Mouse (Mus musculus) forebrain, embryonic 16.5 days (tissue): Measurements from ENCODE around the gene Myo15b. TPM values are rescaled to one million over a fixed set of nuclear protein-coding genes. Genes with fewer than 3 reads are reported as not detected.

ENCODE experiments used
- ATAC-seq: fragments of 200-750 bp; cut with Nextera tagmentation; 2 replicates; pipeline ENCODE4 v1.8.0; 2017; ENCODE audit warnings: mild to moderate bottlenecking, moderate library complexity
- H3K27ac ChIP-seq: fragments of 300-500 bp; sonication (generic); 2 replicates; pipeline ENCODE4 v1.5.1; 2014; ENCODE audit warnings: low read length, control low read depth
- H3K27me3 ChIP-seq: fragments of 300-500 bp; sonication (generic); replicated peaks from 2 replicates; pipeline ENCODE4 v1.6.1; 2014; ENCODE audit warnings: low read length; ENCODE audit not compliant: control insufficient read depth, insufficient read depth
- H3K36me3 ChIP-seq: fragments of 300-500 bp; sonication (generic); 2 replicates; pipeline ENCODE4 v1.6.1; 2014; ENCODE audit not compliant: control insufficient read depth, insufficient read depth
- H3K4me1 ChIP-seq: fragments of 300-500 bp; sonication (generic); replicated peaks from 2 replicates; pipeline ENCODE4 v1.6.1; 2014; ENCODE audit warnings: low read length; ENCODE audit not compliant: control insufficient read depth, insufficient read depth
- H3K4me2 ChIP-seq: fragments of 300-500 bp; sonication (generic); 2 replicates; pipeline ENCODE4 v1.6.1; 2014; ENCODE audit warnings: mild to moderate bottlenecking, low read length, control low read depth
- H3K4me3 ChIP-seq: fragments of 300-500 bp; sonication (generic); replicated peaks from 2 replicates; pipeline ENCODE4 v1.5.1; 2014; ENCODE audit warnings: mild to moderate bottlenecking, low read length, control low read depth
- H3K9ac ChIP-seq: fragments of 300-500 bp; sonication (generic); replicated peaks from 2 replicates; pipeline ENCODE4 v1.6.1; 2014; ENCODE audit warnings: low read depth, low read length, control low read depth
- H3K9me3 ChIP-seq: fragments of 300-500 bp; sonication (generic); 2 replicates; pipeline ENCODE4 v1.6.1; 2016; ENCODE audit warnings: low read length; ENCODE audit not compliant: control insufficient read depth
- WGBS: fragments of 180-500 bp; shearing (Covaris S2); extraction: QIAGEN DNeasy Blood & Tissue Kit; methylation state at CpG from one replicate; pipeline ENCODE4 v1.1.7; 2014; 5-methylcytosine and 5-hydroxymethylcytosine counted together
- polyA plus RNA-seq: library from polyadenylated mRNA; unstranded; fragments of >200 nt; fragmentation: Nextera tagmentation; extraction: Ambion mirVana; gene quantifications from 2 replicates; pipeline ENCODE4 v1.2.1, GENCODE M21; 2015

The Myo15b gene
- polyA plus RNA-seq, 1 experiment from 2014 or later: 0.18 TPM

- Histone ChIP-seq H3K27me3 (no peaks in the 10 kb centered on the region), H3K4me3 (peak within 1 kb of the TSS; percentile 98), H3K9ac (peak within 1 kb of the TSS; percentile 92), H3K27ac (peak within 1 kb of the TSS; percentile 66), H3K4me1 (peaks cover 32% of the 10 kb centered on the region), H3K36me3 (peaks cover 4% of the 10 kb centered on the region; the same call in 1 of the 2 replicates), H3K4me2 (peak within 1 kb of the TSS; percentile 84), H3K9me3 (no peaks in the 10 kb centered on the region)
- peak; percentile 60 for ATAC-seq
- WGBS: under 1% methylated on average over 80 of the region's 84 CpGs
Measured at GRCm38 (mm10) chr11:115814605-115815450, 43.4 kb upstream of the Myo15b start, which contains the start of gene Tsen54. Tsen54 (plus strand) TSS chr11:115814724.

DNA sequence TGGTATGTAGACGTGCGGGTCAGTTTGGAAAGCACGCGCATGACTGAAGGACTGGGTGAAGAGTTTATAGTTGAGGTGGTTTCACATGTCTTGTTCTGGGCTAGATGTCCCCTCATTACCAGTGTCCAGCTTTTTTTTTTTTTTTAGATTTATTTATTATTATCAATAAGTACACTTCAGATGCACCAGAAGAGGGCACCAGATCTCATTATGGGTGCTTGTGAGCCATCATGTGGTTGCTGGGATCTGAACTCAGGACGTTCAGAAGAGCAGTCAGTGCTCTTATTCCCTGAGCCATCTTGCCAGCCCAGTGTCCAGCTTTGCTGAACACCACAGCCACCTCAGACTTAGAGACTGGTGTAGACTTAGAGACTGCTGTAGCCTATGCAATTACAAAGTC lies 40.9 kb upstream of the Myo15b start:
- peaks cover 23% of the 10 kb centered on the region for H3K4me1 ChIP-seq
- H3K4me2 ChIP-seq: no peak overlapping the region
- H3K9me3 ChIP-seq: no peaks in the 10 kb centered on the region
- no peaks in the 10 kb centered on the region for H3K27me3 ChIP-seq
- no peak overlapping the region for H3K9ac ChIP-seq
- no peak for ATAC-seq
- H3K4me3 ChIP-seq: no peak overlapping the region
- peaks cover 10% of the 10 kb centered on the region for H3K36me3 ChIP-seq
- WGBS: 89% methylated on average over 5 of the region's 5 CpGs
- no peak overlapping the region for H3K27ac ChIP-seq

- H3K36me3 ChIP-seq: peaks cover 14% of the 10 kb centered on the region
- no peak overlapping the region for H3K4me2 ChIP-seq
- H3K4me1 ChIP-seq: peaks cover 24% of the 10 kb centered on the region
- 88% methylated on average over 16 of the region's 16 CpGs for WGBS
- no peak for ATAC-seq
- H3K4me3 ChIP-seq: no peak overlapping the region
- H3K27ac ChIP-seq: no peak overlapping the region
- no peaks in the 10 kb centered on the region for H3K9me3 ChIP-seq
- no peak overlapping the region for H3K9ac ChIP-seq
- H3K27me3 ChIP-seq: peaks cover 14% of the 10 kb centered on the region
Measured at GRCm38 (mm10) chr11:115819915-115820623, 38.1 kb upstream of the Myo15b start.

DNA sequence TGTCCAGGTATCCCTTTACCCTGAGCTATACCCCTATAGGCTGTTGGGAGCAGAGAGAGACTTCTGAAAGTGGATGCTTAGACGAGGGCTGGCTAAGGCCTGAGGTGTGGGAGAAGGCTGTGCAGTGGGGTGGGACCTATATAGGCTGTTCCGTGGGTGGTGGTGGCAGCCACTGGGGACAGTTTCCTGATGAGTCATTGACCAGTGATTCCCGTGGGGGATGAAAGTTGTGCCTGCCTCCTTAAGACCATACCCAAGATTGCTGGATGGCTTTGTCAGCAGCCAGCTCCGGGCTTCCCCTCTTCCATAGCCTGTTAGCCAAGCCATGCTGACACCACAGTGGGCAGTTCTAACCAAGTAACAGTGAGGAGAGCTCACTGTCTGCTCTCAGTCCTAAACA lies 37.2 kb upstream of the Myo15b start:
- H3K27me3 ChIP-seq: peaks cover 23% of the 10 kb centered on the region
- peaks cover 14% of the 10 kb centered on the region for H3K36me3 ChIP-seq
- H3K27ac ChIP-seq: no peak overlapping the region
- peaks cover 15% of the 10 kb centered on the region for H3K4me1 ChIP-seq
- no peak overlapping the region for H3K4me2 ChIP-seq
- H3K9me3 ChIP-seq: no peaks in the 10 kb centered on the region
- no peak for ATAC-seq
- 81% methylated on average over 4 of the region's 4 CpGs for WGBS
- no peak overlapping the region for H3K4me3 ChIP-seq
- no peak overlapping the region for H3K9ac ChIP-seq

DNA sequence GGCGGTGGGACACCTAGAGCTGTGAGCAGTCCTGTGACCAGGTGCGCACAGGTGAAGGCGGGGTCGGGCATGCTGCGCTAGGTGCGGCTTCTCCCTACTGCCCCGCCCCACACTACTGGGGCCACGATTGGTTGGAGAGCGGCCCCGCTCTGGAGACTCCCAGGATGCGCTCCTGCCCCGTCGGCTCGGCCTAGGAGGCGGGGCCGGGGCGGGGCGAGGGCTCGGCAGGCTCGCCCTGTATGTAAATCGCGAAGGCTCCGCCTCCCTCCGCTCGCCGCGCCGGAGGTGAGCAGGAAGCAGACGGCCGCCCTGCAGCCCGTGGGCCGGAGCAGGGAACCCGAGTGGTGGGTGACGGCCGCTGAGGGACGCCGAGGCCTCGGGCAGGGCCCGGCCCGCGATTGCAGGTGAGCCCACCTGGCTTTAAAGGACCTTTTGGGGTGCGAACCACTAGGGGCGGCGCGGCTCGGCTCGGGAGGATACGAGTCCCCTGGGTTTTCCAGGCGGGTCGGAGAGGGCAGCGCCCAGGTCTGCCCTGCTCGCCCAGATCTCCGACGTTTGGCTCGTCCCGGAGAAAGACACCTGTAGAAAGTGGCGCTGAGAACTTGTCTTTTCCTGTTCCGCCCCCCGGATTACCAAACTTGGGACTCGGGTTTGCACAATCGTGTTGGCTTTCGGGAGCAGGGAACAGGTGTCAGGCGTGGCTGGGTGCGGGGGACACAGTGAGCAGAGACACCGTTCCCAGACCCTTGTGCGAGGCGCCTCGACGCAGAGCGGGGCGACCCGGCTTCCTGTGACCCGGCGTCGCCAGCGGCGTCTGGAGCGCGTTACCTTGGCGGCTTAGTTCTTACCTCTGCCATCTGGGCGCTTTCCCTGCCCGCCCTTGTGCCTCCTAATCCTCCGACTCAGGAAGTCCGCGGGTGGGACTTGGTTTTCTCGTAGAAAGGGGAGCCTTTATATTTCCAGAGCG lies 34.1 kb upstream of the Myo15b start, which contains the start of gene Llgl2:
Gene Llgl2, plus strand, starts transcription at position 276 of the 967 bp plus-strand sequence.
- H3K27ac ChIP-seq: no peak within 1 kb of the TSS
- H3K4me1 ChIP-seq: peaks cover 14% of the 10 kb centered on the region
- peak within 1 kb of the TSS; percentile 64 for H3K9ac ChIP-seq
- H3K36me3 ChIP-seq: peaks cover 11% of the 10 kb centered on the region
- no peaks in the 10 kb centered on the region for H3K9me3 ChIP-seq
- peak within 1 kb of the TSS; percentile 60 for H3K4me3 ChIP-seq
- H3K4me2 ChIP-seq: peak within 1 kb of the TSS; percentile 97
- WGBS: under 1% methylated on average over 85 of the region's 87 CpGs
- H3K27me3 ChIP-seq: peaks cover 31% of the 10 kb centered on the region
- ATAC-seq: peak; percentile 95

- Histone ChIP-seq H3K36me3 (peaks cover 11% of the 10 kb centered on the region), H3K4me3 (no peak overlapping the region), H3K9me3 (no peaks in the 10 kb centered on the region), H3K9ac (no peak overlapping the region), H3K4me2 (peak overlapping the region; percentile 97), H3K27ac (no peak overlapping the region), H3K4me1 (peaks cover 14% of the 10 kb centered on the region), H3K27me3 (peaks cover 34% of the 10 kb centered on the region)
- WGBS: 16% methylated on average over 11 of the region's 11 CpGs
- no peak for ATAC-seq
Measured at GRCm38 (mm10) chr11:115824813-115825212, 33.4 kb upstream of the Myo15b start.

DNA sequence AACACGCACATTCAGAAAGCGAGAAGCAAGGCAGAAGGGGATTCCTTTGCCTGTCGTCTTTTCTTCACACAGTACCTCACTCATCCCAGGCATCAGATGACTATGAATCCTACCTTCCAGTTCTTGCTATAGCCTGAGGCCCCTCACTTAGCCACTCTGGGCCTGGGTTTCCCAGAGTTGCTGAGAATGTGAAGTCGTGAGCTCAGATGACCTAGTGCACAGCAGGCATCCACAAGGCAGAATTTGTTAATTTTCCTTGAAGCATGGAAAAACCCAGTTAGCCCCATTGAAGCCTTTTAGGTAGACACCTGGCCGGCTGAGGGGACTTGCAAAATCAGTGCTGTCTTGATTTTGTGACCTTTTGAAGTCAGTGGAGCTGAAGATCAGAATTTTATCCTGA lies 31.7 kb upstream of the Myo15b start:
- peaks cover 42% of the 10 kb centered on the region for H3K27me3 ChIP-seq
- WGBS: 47% methylated on average over 5 of the region's 5 CpGs
- H3K4me3 ChIP-seq: no peak overlapping the region
- no peak for ATAC-seq
- H3K4me2 ChIP-seq: no peak overlapping the region
- no peak overlapping the region for H3K27ac ChIP-seq
- H3K4me1 ChIP-seq: peaks cover 14% of the 10 kb centered on the region
- H3K9ac ChIP-seq: no peak overlapping the region
- H3K9me3 ChIP-seq: no peaks in the 10 kb centered on the region
- peaks cover 5% of the 10 kb centered on the region; the same call in 1 of the 2 replicates for H3K36me3 ChIP-seq

GRCm38 (mm10) chr11:115827624-115828023 lies 30.6 kb upstream of the Myo15b start:
- H3K36me3 ChIP-seq: peaks cover 1% of the 10 kb centered on the region; the same call in 1 of the 2 replicates
- no peak overlapping the region for H3K9ac ChIP-seq
- no peaks in the 10 kb centered on the region for H3K9me3 ChIP-seq
- no peak overlapping the region for H3K4me2 ChIP-seq
- peaks cover 14% of the 10 kb centered on the region for H3K4me1 ChIP-seq
- peaks cover 42% of the 10 kb centered on the region for H3K27me3 ChIP-seq
- 82% methylated on average over 6 of the region's 6 CpGs for WGBS
- no peak overlapping the region for H3K4me3 ChIP-seq
- ATAC-seq: no peak
- no peak overlapping the region for H3K27ac ChIP-seq
